8 mouse cellular contexts compared by ENCODE assay signal in the genomic region with DNA sequence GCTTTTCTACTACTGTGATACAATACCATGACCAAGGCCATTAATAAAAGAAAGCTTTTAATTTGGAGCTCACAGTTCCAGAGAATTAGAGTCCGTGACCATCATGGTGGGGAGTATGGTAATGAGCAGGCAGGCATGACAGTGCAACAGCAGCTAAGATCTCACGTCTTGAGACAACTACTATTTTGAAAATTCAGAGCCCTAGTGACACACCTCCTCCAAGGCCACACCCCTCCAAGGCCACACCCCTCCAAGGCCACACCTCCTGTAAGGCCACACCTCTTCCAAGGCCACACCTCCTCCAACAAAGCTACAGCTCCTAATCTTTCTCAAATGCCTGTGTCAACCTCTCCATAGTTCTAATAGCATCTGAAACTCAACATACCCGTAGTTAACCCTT. TPM values are rescaled to one million over a fixed set of nuclear protein-coding genes. Genes with fewer than 3 reads are reported as not detected.
DNase-seq lines count a peak whose midpoint lies in the region; ATAC-seq and TF ChIP-seq lines count a peak whose summit lies in the region.

No protein-coding gene starts in this region.

- no peak overlapping the region for H3K4me3 ChIP-seq in midbrain, postnatal 0 days (ENCODE audit: low read depth, low read length)
- H3K4me3 ChIP-seq in midbrain, embryonic 16.5 days (ENCODE audit: low read depth, low read length), result no peak overlapping the region
- H3K4me3 ChIP-seq in heart, adult 2 months, result no peak overlapping the region
- no peak overlapping the region for H3K4me3 ChIP-seq in liver, embryonic 13.5 days (replicated peaks)

- H3K9ac ChIP-seq in midbrain, postnatal 0 days (replicated peaks; ENCODE audit: low read length, poor library complexity, severe bottlenecking), result no peak overlapping the region
- H3K9ac ChIP-seq in midbrain, embryonic 16.5 days (ENCODE audit: low read depth, low read length), result no peak overlapping the region
- no peak overlapping the region for H3K9ac ChIP-seq in heart, adult 2 months (ENCODE audit: low read depth, low read length)
- no peak overlapping the region for H3K9ac ChIP-seq in liver, embryonic 13.5 days

- DNase-seq in midbrain, postnatal 0 days (ENCODE audit: low spot score), result peak; percentile 34
- peak; percentile 8 to 34 for DNase-seq in adrenal gland, adult 18-20 months (ENCODE audit: low spot score in 2 of 2)
- peak; percentile 23 to 34 for DNase-seq in heart, adult 2 months
- peak; percentile 77 for DNase-seq in liver, embryonic 13.5 days
- DNase-seq in spleen, postnatal 36 days (ENCODE audit: low spot score in 2 of 2), result peak; percentile 35 to 54
- DNase-seq in left cerebral cortex, postnatal 36 days (ENCODE audit: low spot score in 2 of 2), result no peak
- DNase-seq in neural tube, embryonic 10.5 days (ENCODE audit: extremely low spot score, low spot score), result no peak

- H3K4me2 ChIP-seq in midbrain, postnatal 0 days (ENCODE audit: low read depth, low read length, poor library complexity, severe bottlenecking), result no peak overlapping the region
- no peak overlapping the region for H3K4me2 ChIP-seq in midbrain, embryonic 16.5 days (ENCODE audit: low read length)
- H3K4me2 ChIP-seq in liver, embryonic 13.5 days, result peak overlapping the region; percentile 4

- no peaks in the 10 kb centered on the region for H3K27me3 ChIP-seq in midbrain, postnatal 0 days (ENCODE audit: insufficient read depth, low read length)
- no peaks in the 10 kb centered on the region for H3K27me3 ChIP-seq in midbrain, embryonic 16.5 days (ENCODE audit: control insufficient read depth, insufficient read depth, low read depth, low read length)
- H3K27me3 ChIP-seq in heart, adult 2 months (ENCODE audit: control insufficient read depth, insufficient read depth, low read length), result no peaks in the 10 kb centered on the region
- H3K27me3 ChIP-seq in liver, embryonic 13.5 days, result no peaks in the 10 kb centered on the region

- WGBS in midbrain, postnatal 0 days, result 38% methylated on average over 3 of the region's 3 CpGs
- WGBS in midbrain, embryonic 16.5 days, result 33% methylated on average over 3 of the region's 3 CpGs
- WGBS in heart, adult 2 months, result 46% methylated on average over 3 of the region's 3 CpGs
- WGBS in liver, embryonic 13.5 days (ENCODE audit: insufficient replicate concordance), result 26% methylated on average over 3 of the region's 3 CpGs

- no peaks in the 10 kb centered on the region for H3K4me1 ChIP-seq in midbrain, postnatal 0 days (ENCODE audit: insufficient read depth, low read length)
- peaks cover 7% of the 10 kb centered on the region for H3K4me1 ChIP-seq in midbrain, embryonic 16.5 days (ENCODE audit: control insufficient read depth, insufficient read depth, low read length)
- no peaks in the 10 kb centered on the region for H3K4me1 ChIP-seq in heart, adult 2 months (ENCODE audit: control insufficient read depth, insufficient read depth, low read length)
- peaks cover 34% of the 10 kb centered on the region for H3K4me1 ChIP-seq in liver, embryonic 13.5 days (replicated peaks)

- no peaks in the 10 kb centered on the region for H3K9me3 ChIP-seq in midbrain, postnatal 0 days (ENCODE audit: low read length)
- H3K9me3 ChIP-seq in midbrain, embryonic 16.5 days (replicated peaks; ENCODE audit: control insufficient read depth, low read length, poor library complexity, severe bottlenecking), result no peaks in the 10 kb centered on the region
- H3K9me3 ChIP-seq in liver, embryonic 13.5 days (replicated peaks), result no peaks in the 10 kb centered on the region

- no peak for TF ChIP-seq CTCF in midbrain, postnatal 0 days (IDR thresholded peaks at IDR 0.05)
- no peak for TF ChIP-seq CTCF in heart, adult 2 months (IDR thresholded peaks at IDR 0.05)

- no peak for TF ChIP-seq EP300 in heart, adult 2 months (IDR thresholded peaks at IDR 0.05; ENCODE audit: insufficient read depth, low read depth, low read length)

- 0 out of 2 replicates have a peak, but pooled peaks cover 9% of the 10 kb centered on the region for H3K36me3 ChIP-seq in midbrain, postnatal 0 days (ENCODE audit: insufficient read depth, low read length)
- H3K36me3 ChIP-seq in midbrain, embryonic 16.5 days (ENCODE audit: control insufficient read depth, insufficient read depth, low read length), result peaks cover 6% of the 10 kb centered on the region; the same call in 1 of the 2 replicates
- no peaks in the 10 kb centered on the region for H3K36me3 ChIP-seq in heart, adult 2 months (ENCODE audit: control insufficient read depth, insufficient read depth, low read length)
- peaks cover 15% of the 10 kb centered on the region for H3K36me3 ChIP-seq in liver, embryonic 13.5 days

- no peak for ATAC-seq in midbrain, postnatal 0 days (ENCODE audit: low FRiP score)
- no peak for ATAC-seq in midbrain, embryonic 16.5 days
- ATAC-seq in liver, embryonic 13.5 days (ENCODE audit: low read depth), result peak; percentile 41; the same call in 1 of the 2 replicates

- TF ChIP-seq POLR2A in heart, adult 2 months (IDR thresholded peaks at IDR 0.05; ENCODE audit: insufficient read depth, low read depth, low read length), result no peak

- intact Hi-C loops in heart, adult 2 months (cut with DNase I), result loop anchor here (5.0 kb wide), 1 partner anchor 62 kb away; the partner anchor contains the start of genes Ankrd27 and Rgs9bp
- intact Hi-C loops in left cerebral cortex, postnatal 36 days (cut with DNase I), result loop anchor here (5.0 kb wide), 1 partner anchor 153 kb away; the partner anchor contains the start of gene Zfp507

- H3K79me2 ChIP-seq in heart, adult 2 months (replicated peaks; ENCODE audit: control insufficient read depth, insufficient read depth, low read length), result no peaks in the 10 kb centered on the region

- H3K27ac ChIP-seq in midbrain, postnatal 0 days (ENCODE audit: low read depth, low read length), result no peak overlapping the region
- H3K27ac ChIP-seq in midbrain, embryonic 16.5 days (ENCODE audit: low read length), result no peak overlapping the region
- no peak overlapping the region for H3K27ac ChIP-seq in heart, adult 2 months
- no peak overlapping the region for H3K27ac ChIP-seq in liver, embryonic 13.5 days

RNA-seq across cellular contexts. Expression of gene Pdcd5, which starts 1.8 kb away (rescaled TPM):
- total RNA-seq in midbrain, postnatal 0 days (2014; rRNA removed), result 53.3 and 78.3 TPM in 2 replicates
- 255 and 280 TPM in 2 replicates for polyA plus RNA-seq in midbrain, postnatal 0 days (2015; fragmentation: Nextera tagmentation; extraction: Ambion mirVana)
- polyA plus RNA-seq in midbrain, embryonic 16.5 days (2015; fragmentation: Nextera tagmentation; extraction: Ambion mirVana), result 233 and 236 TPM in 2 replicates
- total RNA-seq in adrenal gland, adult 18-20 months (2021), result 10 to 100 TPM; 75.9 to 76.2 TPM
- total RNA-seq in heart, adult 2 months (2021), result 100 to 1,000 TPM; 104 to 118 TPM
- polyA plus RNA-seq in heart, adult 2 months (2012; rRNA removed), result 36.0 and 48.6 TPM in 2 replicates
- polyA plus RNA-seq in liver, embryonic 13.5 days (2015; fragmentation: Nextera tagmentation; extraction: Ambion mirVana), result 167 and 169 TPM in 2 replicates
- 10 to 100 TPM; 69.4 to 71.6 TPM for total RNA-seq in left cerebral cortex, postnatal 36 days (2021)

Comparison
In these comparisons a context has a peak if more than half of its experiments do, and no peak if none do; other contexts are left out.
1. DNase-seq: peak in midbrain, postnatal 0 days (single experiment), adrenal gland, adult 18-20 months (2 of 2), heart, adult 2 months (2 of 2), liver, embryonic 13.5 days (single experiment) and spleen, postnatal 36 days (2 of 2); none in left cerebral cortex, postnatal 36 days (0 of 2) and neural tube, embryonic 10.5 days (single experiment).